Mouse (Mus musculus) MEL (cell line): Measurements from ENCODE around the gene Tnn.

Experiments
- CTCF ChIP-seq, 3 experiments: IDR thresholded peaks in 2 of 3; conservative IDR thresholded peaks in 1 of 3; 2 replicates each; pipeline ENCODE4 v1.5.1; 2011 to 2012; ENCODE audit warnings: low read length in 3 of 3, low read depth in 2 of 3, mild to moderate bottlenecking in 2 of 3, improper control_type of control experiment in 1 of 3, inconsistent platforms in 1 of 3, mixed read lengths in 1 of 3, moderate library complexity in 1 of 3; ENCODE audit not compliant: control insufficient read depth in 1 of 3, insufficient read depth in 1 of 3, poor library complexity in 1 of 3, severe bottlenecking in 1 of 3
- ELF1 ChIP-seq: IDR thresholded peaks from 2 replicates; pipeline ENCODE4 v1.6.1; 2014; ENCODE audit warnings: low read depth, mild to moderate bottlenecking, inconsistent platforms, low read length, improper control_type of control experiment, moderate library complexity
- EP300 ChIP-seq, 2 experiments: IDR thresholded peaks; 2 replicates each; pipeline ENCODE4 v1.6.1; 2011; ENCODE audit warnings: improper control_type of control experiment in 2 of 2, low read length in 2 of 2, low read depth in 1 of 2, mild to moderate bottlenecking in 1 of 2
- JUND ChIP-seq: IDR thresholded peaks from 2 replicates; pipeline ENCODE4 v1.6.1; 2011; ENCODE audit warnings: low read depth, mild to moderate bottlenecking, improper control_type of control experiment, low read length
- MAFK ChIP-seq: IDR thresholded peaks from 2 replicates; pipeline ENCODE4 v1.6.1; 2011; ENCODE audit warnings: low read depth, mild to moderate bottlenecking, low read length, improper control_type of control experiment, borderline replicate concordance
- MEF2A ChIP-seq: IDR thresholded peaks from 2 replicates; pipeline ENCODE4 v1.6.1; 2014; ENCODE audit warnings: low read depth, mild to moderate bottlenecking, inconsistent platforms, low read length, improper control_type of control experiment; ENCODE audit not compliant: poor library complexity, insufficient replicate concordance, severe bottlenecking; ENCODE audit errors: extremely low read depth
- POLR2A ChIP-seq, 2 experiments: IDR thresholded peaks; 2 replicates each; pipeline ENCODE4 v1.6.1; 2011 to 2012; ENCODE audit warnings: low read length in 2 of 2, mild to moderate bottlenecking in 2 of 2, control low read depth in 1 of 2, improper control_type of control experiment in 1 of 2, low read depth in 1 of 2, moderate library complexity in 1 of 2; ENCODE audit not compliant: control insufficient read depth in 1 of 2, insufficient read depth in 1 of 2, poor library complexity in 1 of 2
- USF1 ChIP-seq: IDR thresholded peaks from 2 replicates; pipeline ENCODE4 v1.6.1; 2014; ENCODE audit warnings: low read depth, mild to moderate bottlenecking, inconsistent platforms, low read length, improper control_type of control experiment, moderate library complexity

GRCm38 (mm10) chr1:160043271-160043975 is 110.0 kb downstream of the Tnn start:
- TF ChIP-seq POLR2A (IDR thresholded peaks at IDR 0.05; ENCODE audit: control insufficient read depth in 1 of 2, insufficient read depth in 1 of 2, low read depth in 1 of 2, low read length in 2 of 2, poor library complexity in 1 of 2) (no peak), CTCF (IDR thresholded peaks at IDR 0.05 in 2 of 3, conservative IDR thresholded peaks at IDR 0.05 in 1 of 3; ENCODE audit: control insufficient read depth in 1 of 3, insufficient read depth in 1 of 3, low read depth in 2 of 3, low read length in 3 of 3, poor library complexity in 1 of 3, severe bottlenecking in 1 of 3) (no peak), USF1 (no peak), ELF1 (no peak), MAFK (no peak), JUND (no peak), EP300 (IDR thresholded peaks at IDR 0.05; ENCODE audit: low read depth in 1 of 2, low read length in 2 of 2) (no peak), MEF2A (no peak)
